Mouse (Mus musculus) gastrocnemius, adult 2 months (tissue): ENCODE data around the gene Zfp592. TPM values are rescaled to one million over a fixed set of nuclear protein-coding genes. Genes with fewer than 3 reads are reported as not detected.

Experiments
- DNase-seq: peaks from one replicate; pipeline ENCODE4 v3.0.0; 2022
- H3K27ac ChIP-seq: fragments of 200-600 bp; 2 replicates; pipeline ENCODE4 v1.8.1; 2022; ENCODE audit warnings: mild to moderate bottlenecking
- H3K4me3 ChIP-seq: fragments of 200-600 bp; 2 replicates; pipeline ENCODE4 v1.8.1; 2022; ENCODE audit warnings: mild to moderate bottlenecking, moderate library complexity
- CTCF ChIP-seq: fragments of 200-600 bp; IDR thresholded peaks from 2 replicates; pipeline ENCODE4 v1.8.1; 2022; ENCODE audit warnings: antibody characterized with exemption, mild to moderate bottlenecking, moderate library complexity
- intact Hi-C: fragments of 180-260 bp; cut with DNase I; formaldehyde crosslinking; loops from one replicate; pipeline ENCODE4 v1.15.1; 2025
- total RNA-seq, 2 experiments: library from RNA; stranded (reverse); gene quantifications; 2 replicates each; pipeline ENCODE4 v1.2.3; 2021

Zfp592 gene
- total RNA-seq, 2 experiments from 2014 or later, result 11.6 to 20.1 TPM

DNA sequence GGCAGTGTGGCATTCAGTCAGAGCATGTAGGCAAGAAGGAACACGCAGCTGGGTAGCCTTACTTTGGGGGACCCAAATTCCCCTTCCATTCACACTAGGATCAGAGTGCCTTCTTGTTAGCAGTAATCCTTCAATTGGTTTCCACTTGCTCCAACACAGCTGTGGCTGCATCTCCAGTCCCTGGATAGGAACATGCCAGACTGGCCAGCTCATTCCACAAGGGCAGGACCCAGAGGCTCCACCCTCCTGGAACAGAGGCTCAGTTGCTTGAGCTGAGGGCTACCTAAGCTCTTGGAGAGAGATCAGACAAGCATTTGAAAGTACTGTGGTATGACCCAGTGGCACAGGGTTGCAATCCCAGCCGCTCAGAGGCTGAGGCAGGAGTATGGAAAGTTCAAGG, 55.0 kb downstream of the Zfp592 start:
- no peak for TF ChIP-seq CTCF
- no peak overlapping the region for H3K4me3 ChIP-seq
- H3K27ac ChIP-seq, result 0 out of 2 replicates have a peak overlapping the region, but pooled peaks have one; percentile 4
- intact Hi-C loops, result no loop called here
- peak; percentile 66 for DNase-seq

DNA sequence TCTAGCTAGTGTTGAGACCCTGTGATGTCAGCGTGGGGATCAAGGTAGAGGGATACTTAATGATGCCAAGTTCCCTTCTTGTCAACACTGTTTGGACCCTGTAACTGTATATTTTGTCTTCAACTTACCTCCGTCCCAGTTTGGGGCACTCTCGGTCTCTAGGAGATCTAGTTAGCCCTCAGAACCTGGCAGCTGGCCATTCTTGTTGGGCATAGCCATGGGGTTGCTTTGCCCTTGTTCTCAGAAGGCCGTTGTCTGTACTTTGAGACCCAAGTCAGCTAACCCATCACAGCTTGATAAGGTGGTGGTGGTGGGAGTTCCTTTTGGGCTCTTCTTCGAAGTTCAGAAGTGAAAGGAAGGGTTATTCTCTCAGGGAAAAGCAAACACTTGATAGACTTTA, 56.5 kb downstream of the Zfp592 start:
- intact Hi-C loops, result no loop called here
- TF ChIP-seq CTCF, result no peak

GRCm38 (mm10) chr7:81055709-81056370, 62.4 kb downstream of the Zfp592 start:
- intact Hi-C loops, result loop anchor here (5.0 kb wide), 1 partner anchor 64 kb away; the partner anchor contains the start of gene Zfp592

More for the DNA sequence above, 56.5 kb downstream of the Zfp592 start:
- Histone ChIP-seq H3K4me3 (no peak overlapping the region), H3K27ac (no peak overlapping the region)
- DNase-seq, result no peak

DNA sequence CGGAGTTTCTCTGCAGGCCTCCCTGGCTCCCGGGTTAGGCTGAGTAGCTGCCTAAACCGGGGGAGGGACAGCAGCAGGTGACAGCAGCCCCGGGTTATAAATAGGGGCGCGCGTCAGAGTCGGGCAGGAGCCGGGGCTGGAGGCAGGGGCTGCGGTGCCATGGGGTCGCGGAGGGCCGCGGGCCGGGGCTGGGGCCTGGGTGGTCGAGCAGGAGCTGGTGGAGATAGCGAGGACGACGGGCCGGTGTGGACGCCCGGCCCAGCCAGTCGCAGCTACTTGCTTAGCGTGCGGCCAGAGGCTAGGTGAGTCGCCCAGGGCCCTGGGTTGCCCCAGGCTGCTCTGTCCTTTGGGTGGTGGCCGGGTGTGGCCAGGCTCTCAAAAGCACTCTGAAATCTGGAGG, 64.0 kb downstream of the Zfp592 start, which contains the start of gene Alpk3:
Gene Alpk3, plus strand, starts transcription at position 130 of the 400 bp plus-strand sequence.
- DNase-seq, result peak; percentile 91
- intact Hi-C loops, result loop anchor here (5.0 kb wide), 1 partner anchor 65 kb away; the partner anchor contains the start of gene Zfp592
- no peak for TF ChIP-seq CTCF
- peak within 1 kb of the TSS; percentile 81 for H3K4me3 ChIP-seq
- H3K27ac ChIP-seq, result peak within 1 kb of the TSS; percentile 97

More at GRCm38 (mm10) chr7:81055709-81056370, 62.4 kb downstream of the Zfp592 start:
- Histone ChIP-seq H3K4me3 (no peak overlapping the region), H3K27ac (peak overlapping the region; percentile 97; the same call in 1 of the 2 replicates)
- no peak for TF ChIP-seq CTCF
- DNase-seq, result no peak

DNA sequence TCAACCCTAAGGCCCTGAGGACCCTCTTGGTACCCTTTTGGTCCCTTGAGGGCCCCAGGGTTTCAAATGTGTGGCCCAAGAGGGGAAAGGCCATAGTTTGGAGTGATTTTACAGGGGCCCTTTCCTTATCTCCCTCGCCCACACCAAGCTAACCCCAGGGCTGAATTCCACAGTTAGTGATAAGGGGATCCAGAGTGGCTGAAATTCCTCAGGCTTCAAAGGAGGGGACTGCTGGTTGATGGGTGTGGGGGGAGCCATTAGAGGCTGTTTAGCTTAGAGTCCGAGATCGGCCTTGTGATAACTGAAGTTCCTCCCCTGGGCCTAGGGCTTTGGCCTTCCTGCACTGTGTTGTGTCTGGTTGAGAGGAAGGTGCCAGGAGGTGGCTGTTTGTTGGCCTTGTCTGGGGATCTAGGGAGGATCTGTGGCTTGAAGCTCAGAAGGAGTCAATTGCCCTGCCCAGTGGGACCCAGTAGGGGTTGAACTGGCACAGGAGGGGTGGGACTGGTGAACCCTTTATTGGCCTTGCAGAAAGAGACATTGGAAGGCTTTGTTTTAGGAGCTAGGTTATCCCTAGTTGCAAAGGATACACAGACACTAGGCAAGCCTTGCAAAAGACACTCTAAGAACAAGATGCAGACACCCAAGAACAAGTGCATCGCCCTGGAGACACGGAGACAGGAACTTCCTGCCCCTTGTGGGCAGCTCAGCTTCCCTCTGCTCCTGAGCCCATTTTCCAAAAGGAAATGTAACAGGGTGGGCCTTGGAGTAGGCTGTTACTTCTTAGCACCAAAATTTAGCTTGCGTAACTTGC, 64.6 kb downstream of the Zfp592 start:
- peak overlapping the region; percentile 81 for H3K4me3 ChIP-seq
- peak; percentile 53 for DNase-seq
- peak overlapping the region; percentile 97 for H3K27ac ChIP-seq
- no peak for TF ChIP-seq CTCF
- intact Hi-C loops, result loop anchor here (5.0 kb wide), 1 partner anchor 66 kb away; the partner anchor contains the start of gene Zfp592

GRCm38 (mm10) chr7:81058712-81059154, 65.3 kb downstream of the Zfp592 start:
- Histone ChIP-seq H3K27ac (peak overlapping the region; percentile 97), H3K4me3 (peak overlapping the region; percentile 81)
- intact Hi-C loops, result loop anchor here (5.0 kb wide), 1 partner anchor 66 kb away; the partner anchor contains the start of gene Zfp592
- DNase-seq, result peak; percentile 57
- no peak for TF ChIP-seq CTCF

- peak overlapping the region; percentile 97 for H3K27ac ChIP-seq
- H3K4me3 ChIP-seq, result peak overlapping the region; percentile 81
- intact Hi-C loops, result loop anchor here (5.0 kb wide), 1 partner anchor 67 kb away; the partner anchor contains the start of gene Zfp592
- TF ChIP-seq CTCF, result no peak
- peak; percentile 79 for DNase-seq
These were observed 65.9 kb downstream of the Zfp592 start for GRCm38 (mm10) chr7:81059388-81059787.

GRCm38 (mm10) chr7:81060908-81061307, 67.4 kb downstream of the Zfp592 start:
- peak; percentile 63 for DNase-seq
- H3K4me3 ChIP-seq, result peak overlapping the region; percentile 81
- intact Hi-C loops, result no loop called here
- H3K27ac ChIP-seq, result peak overlapping the region; percentile 97
- peak; percentile 69 for TF ChIP-seq CTCF

- intact Hi-C loops, result no loop called here
- Histone ChIP-seq H3K4me3 (peak overlapping the region; percentile 55), H3K27ac (peak overlapping the region; percentile 81)
- TF ChIP-seq CTCF, result no peak
- peak; percentile 65 for DNase-seq
These were observed 68.5 kb downstream of the Zfp592 start for GRCm38 (mm10) chr7:81061936-81062335.

DNA sequence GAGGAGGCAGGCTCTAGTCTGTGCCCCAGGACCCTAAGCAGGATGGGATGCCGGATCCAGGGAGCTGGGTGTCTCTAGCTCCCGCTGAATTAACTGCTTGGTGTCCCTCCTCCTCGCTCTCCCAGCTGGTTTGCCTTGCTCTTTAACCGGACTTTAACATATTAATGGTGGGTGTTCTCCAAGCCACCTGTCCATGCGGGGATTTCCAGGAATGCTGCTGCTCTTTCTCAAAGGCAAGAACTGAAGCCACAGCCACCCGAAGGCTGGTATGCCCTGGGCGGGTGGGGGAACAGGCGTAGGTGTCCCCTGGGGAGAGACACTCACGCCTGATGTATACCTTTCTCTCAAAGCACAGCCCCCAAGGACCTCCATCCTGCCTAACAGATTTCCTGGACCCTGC, 69.9 kb downstream of the Zfp592 start:
- TF ChIP-seq CTCF, result no peak
- Histone ChIP-seq H3K27ac (peak overlapping the region; percentile 81), H3K4me3 (peak overlapping the region; percentile 55)
- intact Hi-C loops, result no loop called here
- DNase-seq, result no peak

DNA sequence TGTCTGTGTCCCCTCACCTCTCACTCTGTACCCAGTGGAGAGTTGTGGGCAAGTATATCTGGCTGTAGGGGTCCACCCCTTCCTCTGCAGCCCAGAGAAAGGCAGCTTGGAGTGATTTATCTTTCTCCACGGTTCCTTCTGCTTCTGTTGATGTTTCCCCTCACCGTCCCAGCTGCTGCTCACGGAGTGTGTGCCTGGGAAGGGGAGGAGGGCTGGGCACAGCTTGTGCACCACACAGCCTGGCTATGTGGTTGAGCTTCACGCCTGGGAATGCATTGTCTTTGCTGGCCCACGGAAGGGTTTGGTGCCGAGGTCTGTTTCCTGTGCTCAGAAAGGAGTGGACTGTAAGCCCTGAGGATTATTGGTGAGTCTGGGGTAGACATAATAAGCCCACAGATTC, 73.2 kb downstream of the Zfp592 start:
- Histone ChIP-seq H3K4me3 (no peak overlapping the region), H3K27ac (peak overlapping the region; percentile 53)
- TF ChIP-seq CTCF, result no peak
- DNase-seq, result no peak
- intact Hi-C loops, result no loop called here

DNA sequence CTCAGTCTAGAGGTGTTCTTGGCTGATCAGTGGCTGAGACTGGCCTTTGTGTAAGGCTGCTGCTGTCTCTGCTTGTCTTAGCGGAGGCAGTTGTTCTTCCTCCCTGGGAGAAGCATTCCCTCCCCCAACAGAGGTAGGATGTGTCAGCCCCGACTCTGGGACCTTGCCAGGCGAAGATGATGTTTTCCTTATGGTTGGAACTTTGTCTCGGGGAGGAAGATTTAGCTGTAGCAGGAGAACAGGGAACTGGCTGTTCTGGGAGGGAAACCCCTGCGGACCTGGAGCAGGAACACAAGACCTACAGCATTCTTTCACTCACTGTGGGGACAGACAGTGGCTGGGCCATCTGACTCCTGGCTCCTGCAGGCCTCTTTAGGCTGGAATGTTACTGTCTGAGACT, 79.0 kb downstream of the Zfp592 start:
- Histone ChIP-seq H3K4me3 (peak overlapping the region; percentile 8; the same call in 1 of the 2 replicates), H3K27ac (peak overlapping the region; percentile 84)
- no peak for TF ChIP-seq CTCF
- intact Hi-C loops, result no loop called here
- DNase-seq, result peak; percentile 86
